Mouse (Mus musculus): Measurements from ENCODE around the gene Rnd2. TPM values are rescaled to one million over a fixed set of nuclear protein-coding genes. Genes with fewer than 3 reads are reported as not detected.

Gene Rnd2
- polyA plus RNA-seq, 1 experiment, result 28.1 TPM

DNA sequence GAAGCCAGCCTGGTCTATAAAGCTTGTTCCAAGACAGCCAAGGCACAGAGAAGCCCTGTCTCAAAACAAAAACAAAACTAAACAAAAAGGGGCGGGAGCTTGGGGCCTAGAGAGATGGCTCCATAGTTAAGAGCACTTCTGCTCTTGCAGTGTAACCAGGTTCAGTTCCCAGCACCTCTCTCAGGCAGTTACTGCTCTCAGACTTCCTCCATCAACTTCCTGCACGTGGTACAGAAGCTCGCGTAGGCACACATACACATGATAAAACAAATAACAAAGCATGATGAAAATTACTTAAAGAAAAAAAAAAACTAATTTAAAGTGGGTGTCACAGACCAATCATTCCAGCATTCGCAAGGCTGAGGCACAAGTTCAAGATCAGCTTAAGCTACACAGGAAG lies 44.7 kb upstream of the Rnd2 start:
- Histone ChIP-seq H3K36me3 (ENCODE audit: control insufficient read depth, insufficient read depth, low read length) (no peaks in the 10 kb centered on the region), H3K27ac (ENCODE audit: insufficient read depth, low read depth, low read length) (no peak overlapping the region), H3K27me3 (ENCODE audit: control insufficient read depth, insufficient read depth, low read length) (no peaks in the 10 kb centered on the region), H3K4me1 (ENCODE audit: control insufficient read depth, insufficient read depth, insufficient read length, low read length) (peaks cover 4% of the 10 kb centered on the region; the same call in 1 of the 2 replicates), H3K4me3 (ENCODE audit: low read depth, low read length) (no peak overlapping the region)
- WGBS, result 87% methylated on average over 5 of the region's 5 CpGs
- TF ChIP-seq POLR2A (IDR thresholded peaks at IDR 0.05; ENCODE audit: low read depth, low read length), result no peak
- no peak for TF ChIP-seq CTCF (IDR thresholded peaks at IDR 0.05; ENCODE audit: extremely low read depth, insufficient read length, insufficient replicate concordance, low read depth, low read length)

DNA sequence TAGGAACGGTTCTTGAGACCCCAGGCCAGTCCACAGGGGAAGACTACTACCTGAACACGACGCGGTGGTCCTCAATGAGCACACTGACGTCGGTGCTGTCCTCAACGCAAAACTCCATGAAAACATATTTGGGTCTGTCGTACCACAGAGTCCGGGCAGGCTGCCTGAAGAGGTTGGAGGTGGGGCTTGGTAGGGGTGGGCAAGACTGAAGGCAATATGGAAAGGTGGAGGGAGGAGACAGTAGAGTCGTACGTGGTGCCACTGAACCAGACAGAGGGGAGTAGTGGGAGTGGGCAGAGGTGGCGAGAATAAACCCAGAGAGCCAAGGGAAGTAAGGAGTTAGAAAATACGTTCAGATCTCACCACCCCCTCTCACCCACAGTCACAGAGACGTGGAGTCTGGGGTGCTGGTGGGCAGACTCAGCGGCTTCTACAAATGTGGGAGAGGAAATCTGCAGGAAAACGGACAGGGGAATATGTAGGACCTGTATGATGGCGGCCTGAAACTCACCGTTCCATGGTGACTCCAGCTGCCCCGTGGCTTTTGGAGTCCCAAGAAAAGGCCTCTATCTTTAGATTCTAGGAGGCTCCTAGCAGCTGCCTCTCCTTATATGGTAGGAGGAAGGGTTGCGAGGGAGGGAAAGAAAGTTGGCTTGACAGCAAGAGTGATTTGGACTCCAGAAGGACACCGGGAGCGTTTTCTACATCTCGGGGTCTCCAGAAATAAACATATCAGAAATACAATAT lies 40.5 kb upstream of the Rnd2 start, which contains the start of gene Gm27029:
TSS of gene Gm27029 (minus strand) at position 692 of the 747 bp plus-strand sequence.
- TF ChIP-seq POLR2A (IDR thresholded peaks at IDR 0.05; ENCODE audit: low read depth, low read length) (no peak), CTCF (IDR thresholded peaks at IDR 0.05; ENCODE audit: extremely low read depth, insufficient read length, insufficient replicate concordance, low read depth, low read length) (no peak)
- Histone ChIP-seq H3K4me3 (ENCODE audit: low read depth, low read length) (peak within 1 kb of the TSS; percentile 96), H3K36me3 (ENCODE audit: control insufficient read depth, insufficient read depth, low read length) (0 out of 2 replicates have a peak, but pooled peaks cover under 1% of the 10 kb centered on the region), H3K27ac (ENCODE audit: insufficient read depth, low read depth, low read length) (peak within 1 kb of the TSS; percentile 86), H3K4me1 (ENCODE audit: control insufficient read depth, insufficient read depth, insufficient read length, low read length) (peaks cover 11% of the 10 kb centered on the region; the same call in 1 of the 2 replicates), H3K27me3 (ENCODE audit: control insufficient read depth, insufficient read depth, low read length) (no peaks in the 10 kb centered on the region)
- 6% methylated on average over 23 of the region's 23 CpGs for WGBS

DNA sequence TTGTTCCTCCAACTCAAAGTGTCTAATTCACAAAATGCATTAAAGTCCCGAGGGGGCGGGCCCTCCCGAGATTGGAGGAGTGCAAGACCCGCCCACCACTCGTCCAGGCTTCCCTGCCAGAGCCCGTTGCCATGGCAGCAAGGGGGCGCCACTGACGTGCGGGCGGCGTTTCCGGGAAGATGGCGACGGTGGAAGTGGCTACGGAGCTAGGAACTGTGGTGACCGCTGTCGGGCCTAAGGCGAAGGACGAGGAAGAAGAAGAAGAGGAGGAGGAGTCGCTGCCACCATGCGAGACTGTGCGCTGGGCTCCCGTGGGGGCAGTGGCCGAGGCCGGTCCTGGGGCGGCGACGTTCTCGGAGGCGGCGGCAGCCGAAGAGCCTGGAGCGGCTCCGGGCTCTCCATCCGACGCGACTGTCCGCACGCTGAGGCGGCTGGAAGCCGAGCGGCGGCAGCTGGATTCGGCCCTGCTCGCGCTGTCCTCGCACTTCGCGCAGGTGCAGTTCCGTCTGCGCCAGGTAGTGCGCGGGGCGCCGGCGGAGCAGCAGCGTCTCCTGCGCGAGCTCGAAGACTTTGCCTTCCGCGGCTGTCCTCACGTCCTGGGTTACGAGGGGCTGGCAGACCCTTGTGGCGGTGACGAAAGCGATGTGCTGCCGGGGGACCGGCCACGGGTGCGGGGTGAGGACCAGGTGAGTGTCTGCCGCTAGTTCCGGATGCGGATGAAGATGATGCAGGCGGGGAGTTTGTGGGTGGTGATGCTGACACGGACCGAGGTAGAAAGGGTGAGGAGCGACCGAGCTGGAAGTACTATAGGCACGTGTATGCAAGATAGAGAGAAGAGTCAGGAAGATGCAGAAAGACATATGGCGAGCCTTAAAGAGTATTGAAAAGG lies 39.6 kb upstream of the Rnd2 start, which contains the start of the genes Rundc1 and Ptges3l:
TSS of gene Rundc1 (plus strand) at position 161 of the 889 bp plus-strand sequence.
TSS of gene Ptges3l (minus strand) at position 409 of the 889 bp plus-strand sequence.
- Histone ChIP-seq H3K27me3 (ENCODE audit: control insufficient read depth, insufficient read depth, low read length) (no peaks in the 10 kb centered on the region), H3K4me1 (ENCODE audit: control insufficient read depth, insufficient read depth, insufficient read length, low read length) (peaks cover 11% of the 10 kb centered on the region; the same call in 1 of the 2 replicates), H3K4me3 (ENCODE audit: low read depth, low read length) (peak within 1 kb of the TSS; percentile 96), H3K36me3 (ENCODE audit: control insufficient read depth, insufficient read depth, low read length) (peaks cover 3% of the 10 kb centered on the region), H3K27ac (ENCODE audit: insufficient read depth, low read depth, low read length) (peak within 1 kb of the TSS; percentile 86)
- WGBS, result under 1% methylated on average over 81 of the region's 81 CpGs
- TF ChIP-seq CTCF (IDR thresholded peaks at IDR 0.05; ENCODE audit: extremely low read depth, insufficient read length, insufficient replicate concordance, low read depth, low read length), result no peak
- peak; percentile 78 for TF ChIP-seq POLR2A (IDR thresholded peaks at IDR 0.05; ENCODE audit: low read depth, low read length)

DNA sequence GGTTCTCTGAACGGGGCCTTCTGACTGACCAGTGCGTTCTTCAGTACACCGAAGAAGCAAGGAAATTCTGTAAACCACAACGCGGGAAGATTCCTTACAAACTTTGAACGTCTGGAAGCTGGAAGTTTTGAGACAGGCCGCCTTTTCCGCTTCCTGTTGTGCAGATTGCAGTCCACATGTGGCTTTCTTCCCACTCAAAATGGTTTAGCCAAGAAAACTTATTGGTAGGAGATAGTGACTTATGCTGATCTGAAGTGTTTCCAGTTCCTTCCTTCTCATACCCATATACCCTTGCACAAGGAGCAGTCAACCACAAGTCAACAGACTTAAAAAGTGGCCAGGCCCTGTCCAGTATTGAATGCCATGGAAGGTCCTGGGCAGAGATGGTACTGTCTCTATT lies 38.6 kb upstream of the Rnd2 start:
- no peak for TF ChIP-seq POLR2A (IDR thresholded peaks at IDR 0.05; ENCODE audit: low read depth, low read length)
- no peak for TF ChIP-seq CTCF (IDR thresholded peaks at IDR 0.05; ENCODE audit: extremely low read depth, insufficient read length, insufficient replicate concordance, low read depth, low read length)

GRCm38 (mm10) chr11:101431327-101431726 lies 33.5 kb upstream of the Rnd2 start:
- H3K36me3 ChIP-seq (ENCODE audit: control insufficient read depth, insufficient read depth, low read length), result peaks cover 51% of the 10 kb centered on the region
- WGBS, result 90% methylated on average over 9 of the region's 9 CpGs
- H3K27me3 ChIP-seq (ENCODE audit: control insufficient read depth, insufficient read depth, low read length), result no peaks in the 10 kb centered on the region
- H3K4me3 ChIP-seq (ENCODE audit: low read depth, low read length), result no peak overlapping the region
- H3K4me1 ChIP-seq (ENCODE audit: control insufficient read depth, insufficient read depth, insufficient read length, low read length), result peaks cover 4% of the 10 kb centered on the region; the same call in 1 of the 2 replicates
- TF ChIP-seq CTCF (IDR thresholded peaks at IDR 0.05; ENCODE audit: extremely low read depth, insufficient read length, insufficient replicate concordance, low read depth, low read length) (no peak), POLR2A (IDR thresholded peaks at IDR 0.05; ENCODE audit: low read depth, low read length) (no peak)
- no peak overlapping the region for H3K27ac ChIP-seq (ENCODE audit: insufficient read depth, low read depth, low read length)

More for the DNA sequence above, 38.6 kb upstream of the Rnd2 start:
- WGBS, result 22% methylated on average over 8 of the region's 8 CpGs
- peaks cover 11% of the 10 kb centered on the region; the same call in 1 of the 2 replicates for H3K4me1 ChIP-seq (ENCODE audit: control insufficient read depth, insufficient read depth, insufficient read length, low read length)
- peaks cover 11% of the 10 kb centered on the region for H3K36me3 ChIP-seq (ENCODE audit: control insufficient read depth, insufficient read depth, low read length)
- peak overlapping the region; percentile 27 for H3K4me3 ChIP-seq (ENCODE audit: low read depth, low read length)
- no peak overlapping the region for H3K27ac ChIP-seq (ENCODE audit: insufficient read depth, low read depth, low read length)
- no peaks in the 10 kb centered on the region for H3K27me3 ChIP-seq (ENCODE audit: control insufficient read depth, insufficient read depth, low read length)

DNA sequence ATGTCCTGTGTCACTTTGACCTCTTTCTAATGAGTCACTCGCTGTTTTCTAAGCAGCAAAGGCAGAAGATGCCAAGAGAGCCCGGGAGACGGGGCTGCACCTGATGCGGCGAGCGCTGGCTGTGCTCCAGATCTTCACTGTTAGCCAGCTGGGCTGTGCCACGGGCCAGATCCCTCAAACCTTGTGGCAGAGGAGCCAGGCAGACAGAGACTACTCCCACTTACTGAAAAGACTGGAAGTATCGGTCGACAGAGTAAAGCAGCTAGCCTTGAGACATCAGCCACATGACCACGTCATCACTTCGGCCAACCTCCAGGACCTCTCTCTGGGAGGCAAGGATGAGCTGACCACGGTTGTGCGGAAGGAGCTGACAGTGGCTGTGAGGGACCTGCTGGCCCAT lies 31.4 kb upstream of the Rnd2 start:
- H3K27ac ChIP-seq (ENCODE audit: insufficient read depth, low read depth, low read length), result no peak overlapping the region
- no peak overlapping the region for H3K4me3 ChIP-seq (ENCODE audit: low read depth, low read length)
- peaks cover 51% of the 10 kb centered on the region for H3K36me3 ChIP-seq (ENCODE audit: control insufficient read depth, insufficient read depth, low read length)
- no peaks in the 10 kb centered on the region for H3K4me1 ChIP-seq (ENCODE audit: control insufficient read depth, insufficient read depth, insufficient read length, low read length)
- WGBS, result 67% methylated on average over 13 of the region's 13 CpGs
- H3K27me3 ChIP-seq (ENCODE audit: control insufficient read depth, insufficient read depth, low read length), result no peaks in the 10 kb centered on the region
- TF ChIP-seq CTCF (IDR thresholded peaks at IDR 0.05; ENCODE audit: extremely low read depth, insufficient read length, insufficient replicate concordance, low read depth, low read length) (no peak), POLR2A (IDR thresholded peaks at IDR 0.05; ENCODE audit: low read depth, low read length) (no peak)

Measured in small intestine, adult 2 months (tissue).